Mouse (Mus musculus) intestine, embryonic 14.5 days (tissue): ENCODE measurements around the gene Rnf216. TPM values are rescaled to one million over a fixed set of nuclear protein-coding genes. Genes with fewer than 3 reads are reported as not detected.
A peak's percentile ranks its signal among the peaks of the same experiment; 100 is the strongest.

Experiments
- ATAC-seq: fragments of 200-750 bp; cut with Nextera tagmentation; replicated peaks from 2 replicates; pipeline ENCODE4 v1.8.0; 2017; ENCODE audit warnings: low read depth, moderate number of reproducible peaks, moderate TSS enrichment, moderate library complexity; ENCODE audit not compliant: low FRiP score, low TSS enrichment
- DNase-seq: peaks from one replicate; pipeline ENCODE4 v3.0.0-alpha.2; 2018; ENCODE audit warnings: low spot score
- H3K27ac ChIP-seq: fragments of 300-500 bp; sonication (generic); 2 replicates; pipeline ENCODE4 v1.5.1; 2014; ENCODE audit warnings: low read depth, mild to moderate bottlenecking, control low read depth
- H3K27me3 ChIP-seq: fragments of 300-500 bp; sonication (generic); replicated peaks from 2 replicates; pipeline ENCODE4 v1.6.1; 2014; ENCODE audit warnings: low read length, control low read depth; ENCODE audit not compliant: control insufficient read depth, insufficient read depth
- H3K36me3 ChIP-seq: fragments of 300-500 bp; sonication (generic); 2 replicates; pipeline ENCODE4 v1.6.1; 2014; ENCODE audit warnings: low read length, control low read depth; ENCODE audit not compliant: control insufficient read depth, insufficient read depth
- H3K4me1 ChIP-seq: fragments of 300-500 bp; sonication (generic); replicated peaks from 2 replicates; pipeline ENCODE4 v1.6.1; 2014; ENCODE audit warnings: low read length, control low read depth, mixed read lengths; ENCODE audit not compliant: control insufficient read depth, insufficient read depth
- H3K4me2 ChIP-seq: fragments of 300-500 bp; sonication (generic); 2 replicates; pipeline ENCODE4 v1.6.1; 2014; ENCODE audit warnings: low read length
- H3K4me3 ChIP-seq: fragments of 300-500 bp; sonication (generic); 2 replicates; pipeline ENCODE4 v1.5.1; 2014; ENCODE audit warnings: low read depth, low read length, control low read depth, mixed read lengths
- H3K9ac ChIP-seq: fragments of 300-500 bp; sonication (generic); 2 replicates; pipeline ENCODE4 v1.6.1; 2014; ENCODE audit warnings: mild to moderate bottlenecking, low read length
- H3K9me3 ChIP-seq: fragments of 300-500 bp; sonication (generic); 2 replicates; pipeline ENCODE4 v1.6.1; 2016; ENCODE audit warnings: low read length, control low read depth; ENCODE audit not compliant: control insufficient read depth
- WGBS: fragments of 180-500 bp; shearing (Covaris S2); extraction: QIAGEN DNeasy Blood & Tissue Kit; methylation state at CpG from one replicate; pipeline ENCODE4 v1.1.7; 2014; 5-methylcytosine and 5-hydroxymethylcytosine counted together
- polyA plus RNA-seq: library from polyadenylated mRNA; unstranded; fragments of >200 nt; fragmentation: Nextera tagmentation; extraction: Ambion mirVana; gene quantifications from 2 replicates; pipeline ENCODE4 v1.2.1, GENCODE M21; 2014

Gene Rnf216
- polyA plus RNA-seq, 1 experiment from 2014 or later, result 32.0 TPM

DNA sequence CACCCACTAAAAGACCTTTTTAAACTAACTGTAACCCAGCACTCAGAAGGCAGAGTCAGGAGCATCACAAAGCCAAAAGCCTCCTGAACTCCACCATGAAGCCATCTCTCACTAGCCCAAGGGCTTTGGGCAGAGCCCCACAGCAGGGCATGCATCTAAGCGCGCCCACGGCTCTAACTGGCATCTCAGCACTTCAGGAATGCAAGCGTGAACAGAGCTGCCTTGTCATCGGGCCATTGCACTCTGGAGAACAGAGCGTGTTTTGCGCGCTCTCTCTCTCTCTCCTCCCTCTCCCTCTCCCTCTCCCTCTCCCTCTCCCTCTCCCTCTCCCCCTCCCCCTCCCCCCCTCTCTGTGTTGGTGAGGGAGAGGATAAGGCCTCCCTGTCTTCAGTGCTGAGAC lies 129.6 kb downstream of the Rnf216 start:
- no peak for DNase-seq
- H3K36me3 ChIP-seq, result no peaks in the 10 kb centered on the region
- no peaks in the 10 kb centered on the region for H3K4me1 ChIP-seq
- no peak overlapping the region for H3K4me3 ChIP-seq
- H3K4me2 ChIP-seq, result no peak overlapping the region
- ATAC-seq, result no peak
- WGBS, result 73% methylated on average over 8 of the region's 8 CpGs
- H3K9me3 ChIP-seq, result no peaks in the 10 kb centered on the region
- H3K27me3 ChIP-seq, result no peaks in the 10 kb centered on the region
- no peak overlapping the region for H3K27ac ChIP-seq
- H3K9ac ChIP-seq, result no peak overlapping the region

DNA sequence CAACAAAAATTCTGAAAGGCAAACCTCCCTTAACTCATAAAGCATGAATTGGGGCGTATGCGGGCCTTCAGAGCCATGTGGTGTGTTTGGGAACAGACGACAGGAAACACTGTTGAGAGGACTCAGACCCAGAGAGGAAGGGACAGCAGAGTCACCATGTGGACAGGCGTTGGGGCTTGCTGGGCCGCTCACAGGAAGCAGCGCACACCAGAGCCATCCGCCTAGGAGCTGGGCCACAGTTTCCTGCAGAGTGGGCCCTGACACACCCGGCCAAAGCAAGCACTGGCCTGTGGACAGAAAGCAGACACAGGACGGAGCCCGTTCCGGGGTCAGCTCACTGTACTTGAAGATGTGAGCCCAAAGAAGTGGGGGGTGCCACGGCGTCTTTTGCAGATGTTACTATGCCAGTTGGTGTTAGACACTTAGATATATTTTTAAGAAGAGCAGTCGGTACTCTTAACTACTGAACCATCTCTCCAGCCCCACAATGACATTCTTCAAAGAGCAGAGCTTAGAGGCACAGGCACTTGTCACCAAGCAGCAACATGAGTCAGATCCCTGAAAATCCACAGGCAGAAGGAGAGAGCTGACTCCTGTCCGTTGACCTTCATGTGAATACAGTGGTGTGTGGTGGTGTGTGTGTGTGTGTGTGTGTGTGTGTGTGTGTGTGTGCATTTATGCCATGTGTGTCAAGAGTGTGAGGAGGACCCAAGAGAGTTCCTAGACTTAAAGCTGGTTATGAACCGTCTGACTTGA lies 130.6 kb downstream of the Rnf216 start:
- Histone ChIP-seq H3K9me3 (no peaks in the 10 kb centered on the region), H3K4me2 (no peak overlapping the region), H3K4me1 (no peaks in the 10 kb centered on the region), H3K36me3 (no peaks in the 10 kb centered on the region), H3K4me3 (no peak overlapping the region), H3K9ac (no peak overlapping the region), H3K27ac (0 out of 2 replicates have a peak overlapping the region, but pooled peaks have one; percentile 16), H3K27me3 (no peaks in the 10 kb centered on the region)
- ATAC-seq (no peak), DNase-seq (no peak)
- 61% methylated on average over 16 of the region's 16 CpGs for WGBS

DNA sequence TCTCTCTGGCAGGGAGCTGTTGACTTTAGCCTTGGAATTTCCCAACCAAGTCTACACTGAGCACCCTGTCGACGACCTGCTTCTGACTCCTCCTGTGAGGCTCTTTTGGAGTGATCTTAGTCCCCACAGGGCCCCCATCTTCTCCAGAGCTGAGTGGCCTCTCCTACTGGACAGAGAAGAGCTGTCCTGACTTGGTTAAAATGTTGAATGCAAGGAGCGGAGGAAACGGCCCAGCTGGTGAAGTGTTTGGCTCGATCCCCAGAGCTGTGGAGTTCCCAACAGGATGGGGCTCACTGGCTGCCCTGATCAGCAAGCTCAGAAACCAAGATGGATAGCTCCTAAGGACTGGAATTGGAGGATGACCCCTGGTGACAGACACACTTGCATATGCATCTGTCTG lies 136.3 kb downstream of the Rnf216 start:
- DNase-seq (no peak), ATAC-seq (no peak)
- H3K27me3 ChIP-seq, result no peaks in the 10 kb centered on the region
- H3K4me2 ChIP-seq, result no peak overlapping the region
- no peaks in the 10 kb centered on the region for H3K9me3 ChIP-seq
- H3K27ac ChIP-seq, result peak overlapping the region; percentile 59; the same call in 1 of the 2 replicates
- no peak overlapping the region for H3K4me3 ChIP-seq
- 39% methylated on average over 5 of the region's 5 CpGs for WGBS
- peaks cover 22% of the 10 kb centered on the region for H3K36me3 ChIP-seq
- H3K9ac ChIP-seq, result no peak overlapping the region
- peaks cover 16% of the 10 kb centered on the region for H3K4me1 ChIP-seq

GRCm38 (mm10) chr5:142974598-142975121 lies 138.1 kb downstream of the Rnf216 start:
- Histone ChIP-seq H3K27ac (peak overlapping the region; percentile 47), H3K4me2 (peak overlapping the region; percentile 29; the same call in 1 of the 2 replicates), H3K9ac (no peak overlapping the region), H3K9me3 (no peaks in the 10 kb centered on the region), H3K36me3 (peaks cover 41% of the 10 kb centered on the region), H3K4me3 (no peak overlapping the region), H3K4me1 (peaks cover 16% of the 10 kb centered on the region), H3K27me3 (no peaks in the 10 kb centered on the region)
- 18% methylated on average over 18 of the region's 18 CpGs for whole genome bisulfite sequencing
- ATAC-seq (peak; percentile 51), DNase-seq (peak; percentile 74)

DNA sequence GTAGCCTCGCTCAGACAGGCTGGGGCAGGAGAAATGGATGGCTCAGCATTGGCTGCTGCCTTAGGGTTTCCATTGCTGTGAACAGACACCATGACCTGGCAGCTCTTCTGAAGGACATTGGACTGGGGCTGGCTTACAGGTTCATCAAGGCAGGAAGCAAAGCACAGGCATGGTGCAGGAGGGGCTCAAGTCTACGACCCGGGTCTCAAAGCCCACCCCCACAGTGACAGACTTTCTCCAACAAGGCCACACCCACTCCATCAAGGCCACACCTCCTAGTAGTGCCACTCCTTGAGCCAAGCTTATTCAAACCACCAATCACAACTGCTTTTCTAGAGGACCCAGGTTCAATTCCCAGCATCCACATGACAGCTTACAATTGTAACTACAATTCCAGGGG lies 138.8 kb downstream of the Rnf216 start:
- 64% methylated on average over 3 of the region's 3 CpGs for WGBS
- H3K9me3 ChIP-seq, result no peaks in the 10 kb centered on the region
- H3K27ac ChIP-seq, result 0 out of 2 replicates have a peak overlapping the region, but pooled peaks have one; percentile 47
- DNase-seq, result no peak
- H3K9ac ChIP-seq, result no peak overlapping the region
- no peak overlapping the region for H3K4me3 ChIP-seq
- peaks cover 16% of the 10 kb centered on the region for H3K4me1 ChIP-seq
- H3K27me3 ChIP-seq, result no peaks in the 10 kb centered on the region
- H3K36me3 ChIP-seq, result peaks cover 48% of the 10 kb centered on the region
- no peak for ATAC-seq
- no peak overlapping the region for H3K4me2 ChIP-seq

GRCm38 (mm10) chr5:142968411-142968810 lies 144.4 kb downstream of the Rnf216 start:
- no peak overlapping the region for H3K27ac ChIP-seq
- peaks cover 13% of the 10 kb centered on the region for H3K4me1 ChIP-seq
- no peak overlapping the region for H3K4me3 ChIP-seq
- DNase-seq (no peak), ATAC-seq (no peak)
- H3K9me3 ChIP-seq, result no peaks in the 10 kb centered on the region
- 81% methylated on average over 14 of the region's 14 CpGs for whole genome bisulfite sequencing
- no peaks in the 10 kb centered on the region for H3K27me3 ChIP-seq
- H3K4me2 ChIP-seq, result no peak overlapping the region
- H3K36me3 ChIP-seq, result peaks cover 78% of the 10 kb centered on the region
- H3K9ac ChIP-seq, result no peak overlapping the region

GRCm38 (mm10) chr5:142964650-142965049 lies 148.1 kb downstream of the Rnf216 start:
- H3K27ac ChIP-seq, result 0 out of 2 replicates have a peak overlapping the region, but pooled peaks have one; percentile 27
- H3K4me2 ChIP-seq, result peak overlapping the region; percentile 72
- H3K4me3 ChIP-seq, result 0 out of 2 replicates have a peak overlapping the region, but pooled peaks have one; percentile 99
- H3K36me3 ChIP-seq, result peaks cover 41% of the 10 kb centered on the region
- no peaks in the 10 kb centered on the region for H3K27me3 ChIP-seq
- peaks cover 19% of the 10 kb centered on the region for H3K4me1 ChIP-seq
- WGBS, result 82% methylated on average over 6 of the region's 6 CpGs
- DNase-seq (no peak), ATAC-seq (no peak)
- no peaks in the 10 kb centered on the region for H3K9me3 ChIP-seq
- H3K9ac ChIP-seq, result no peak overlapping the region

DNA sequence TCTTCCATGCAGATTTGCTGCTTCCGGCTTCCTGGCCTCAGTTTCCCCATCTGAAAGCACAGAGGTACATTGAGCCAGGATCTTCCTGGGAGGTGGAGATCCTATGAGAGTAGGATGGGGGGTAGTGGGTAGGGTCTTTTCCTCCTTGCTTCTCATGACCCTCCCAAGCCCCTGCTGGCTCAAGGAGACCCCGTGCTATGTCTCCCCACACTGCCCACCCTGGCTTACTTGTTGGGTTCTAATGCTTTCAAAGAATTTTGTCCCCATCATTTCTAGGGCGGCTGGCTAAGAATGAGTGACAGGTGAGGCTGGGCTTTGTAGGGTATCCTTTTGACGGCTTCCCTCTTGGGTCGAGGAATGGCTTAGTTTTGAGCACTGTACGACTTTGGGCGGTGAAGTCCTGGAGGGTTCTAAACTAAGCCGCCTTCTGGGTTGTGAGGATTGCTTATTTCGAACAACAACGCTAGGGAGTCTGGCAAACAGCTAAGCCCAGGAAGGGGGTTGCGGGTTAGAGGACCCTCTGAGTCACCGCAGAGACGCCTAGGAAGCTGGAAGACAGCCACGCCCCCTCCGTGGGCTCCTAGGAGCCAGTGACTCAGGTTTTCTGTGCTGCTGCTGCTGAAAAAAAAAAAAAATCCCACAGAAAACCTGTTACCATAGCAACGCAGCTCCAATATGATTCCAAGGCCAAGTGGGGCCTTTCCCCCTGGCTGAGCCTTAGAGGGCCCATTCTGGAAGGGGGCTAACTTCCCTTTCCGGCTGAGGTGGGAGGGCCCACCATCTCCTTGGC lies 148.9 kb downstream of the Rnf216 start:
- ATAC-seq, result no peak
- H3K9ac ChIP-seq, result peak overlapping the region; percentile 98

More for the DNA sequence above, 148.9 kb downstream of the Rnf216 start:
- peak overlapping the region; percentile 99 for H3K4me3 ChIP-seq
- H3K27me3 ChIP-seq, result no peaks in the 10 kb centered on the region
- peak overlapping the region; percentile 96; the same call in 1 of the 2 replicates for H3K27ac ChIP-seq
- DNase-seq, result no peak
- WGBS, result 46% methylated on average over 17 of the region's 17 CpGs
- H3K9me3 ChIP-seq, result no peaks in the 10 kb centered on the region
- H3K36me3 ChIP-seq, result peaks cover 33% of the 10 kb centered on the region; the same call in 1 of the 2 replicates
- H3K4me2 ChIP-seq, result peak overlapping the region; percentile 72
- H3K4me1 ChIP-seq, result peaks cover 21% of the 10 kb centered on the region
